Mouse (Mus musculus) thymus, postnatal 10 days (tissue): Measurements from ENCODE around the gene Gnb1.
"Not testable (repeated sequence)": the region's sequence is repeated elsewhere in the genome, so short reads cannot be mapped to it uniquely, and the experiment has no call there.

Experiments
- DNase-seq, 2 experiments: peaks; one replicate each; pipeline ENCODE4 v3.0.0; 2021; ENCODE audit warnings: low spot score in 2 of 2

Gene Gnb1

DNA sequence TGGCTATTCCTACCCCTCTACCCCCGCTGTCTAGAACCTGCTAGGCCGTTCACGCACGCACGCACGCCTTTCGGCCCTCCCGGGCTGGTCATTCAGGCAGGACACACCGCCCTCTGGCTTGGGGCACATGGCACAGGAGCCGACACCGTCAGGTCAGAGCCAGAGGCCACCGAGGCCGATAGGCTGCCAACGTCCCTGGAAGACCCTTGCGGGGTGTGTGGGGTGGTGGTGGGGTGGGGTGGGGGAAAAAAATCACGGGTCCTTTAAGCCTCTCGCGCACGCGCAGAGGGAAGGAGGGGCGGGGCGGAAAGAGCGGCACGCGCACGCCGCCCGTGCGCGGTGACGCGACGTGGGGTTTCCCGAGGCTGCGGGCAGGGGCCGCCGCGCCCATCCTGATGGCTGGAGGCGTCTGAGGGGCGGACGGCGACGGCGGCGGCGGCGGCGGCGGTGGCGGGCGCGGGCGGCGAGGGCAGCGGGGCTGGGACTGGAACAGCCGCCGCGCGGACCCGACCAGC lies at the start of gene Gnb1:
Gene Gnb1 (plus strand): TSS at position 372 of the 515 bp plus-strand sequence.
- DNase-seq: peak; percentile 84 to 98

- DNase-seq: no peak
Observed at GRCm38 (mm10) chr4:155442808-155443207, 48.4 kb upstream of the Gnb1 start.

DNA sequence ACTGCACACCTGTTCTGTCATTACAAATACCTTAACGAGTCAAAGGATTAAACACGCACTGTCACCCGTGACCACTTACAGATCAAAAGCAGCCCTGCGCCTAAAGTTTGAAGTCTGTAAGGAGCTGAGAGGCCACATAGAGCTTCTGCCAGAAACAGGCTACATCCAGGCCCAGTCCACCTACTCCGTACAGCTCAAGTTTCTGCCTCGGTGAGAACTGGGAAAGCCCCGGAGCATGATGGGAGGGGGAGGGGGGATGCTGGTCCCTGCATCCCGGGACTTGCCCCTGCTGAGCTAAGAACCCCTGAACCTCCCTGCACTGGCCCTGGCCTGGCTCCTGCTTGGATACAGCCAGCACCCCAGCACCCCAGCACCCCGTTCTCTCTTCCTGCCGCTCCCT lies 39.6 kb upstream of the Gnb1 start:
- DNase-seq: no peak

- DNase-seq: no peak
Observed at GRCm38 (mm10) chr4:155458575-155458974, 32.6 kb upstream of the Gnb1 start.

- no peak for DNase-seq
Observed at GRCm38 (mm10) chr4:155463050-155463449, 28.1 kb upstream of the Gnb1 start.

DNA sequence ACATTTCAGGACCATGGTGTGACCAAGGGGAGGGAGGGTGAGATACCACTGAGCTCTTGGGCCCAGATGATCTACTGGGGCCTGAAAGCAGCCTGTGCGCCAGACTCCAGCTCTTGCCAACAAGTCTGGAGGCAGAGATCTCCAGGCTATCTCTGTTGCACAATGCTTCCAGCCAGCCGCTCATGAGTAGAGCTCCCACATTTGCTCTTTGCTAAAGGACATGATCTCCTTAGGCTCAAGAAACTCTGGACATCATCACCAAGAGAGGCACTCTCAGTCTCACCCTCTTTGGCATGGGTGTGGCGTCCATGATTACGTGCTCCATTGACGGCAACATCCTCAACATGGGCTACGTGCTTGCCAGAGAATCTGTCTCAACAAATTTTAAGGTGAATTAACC lies 27.6 kb upstream of the Gnb1 start:
- DNase-seq: no peak

DNA sequence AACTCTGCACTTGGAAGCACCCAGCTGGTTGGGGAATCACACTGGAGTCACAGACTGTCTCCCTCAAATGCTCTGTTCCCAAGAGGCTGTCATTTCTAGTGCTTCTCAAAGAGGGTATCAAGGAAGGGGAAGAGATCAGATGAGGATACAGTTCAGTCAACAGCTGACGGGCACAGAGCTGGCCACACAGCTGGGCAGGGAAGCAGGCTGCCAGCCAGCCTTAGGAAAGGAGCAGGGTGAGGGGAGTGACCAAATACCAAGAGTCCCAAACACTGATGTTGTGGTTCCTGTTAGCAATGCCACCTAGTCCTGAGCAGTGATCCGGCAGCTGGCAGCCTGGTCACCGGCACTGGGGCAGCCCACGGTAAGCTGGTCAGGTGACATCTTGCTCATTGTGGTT lies 27.1 kb upstream of the Gnb1 start:
- DNase-seq: no peak

DNA sequence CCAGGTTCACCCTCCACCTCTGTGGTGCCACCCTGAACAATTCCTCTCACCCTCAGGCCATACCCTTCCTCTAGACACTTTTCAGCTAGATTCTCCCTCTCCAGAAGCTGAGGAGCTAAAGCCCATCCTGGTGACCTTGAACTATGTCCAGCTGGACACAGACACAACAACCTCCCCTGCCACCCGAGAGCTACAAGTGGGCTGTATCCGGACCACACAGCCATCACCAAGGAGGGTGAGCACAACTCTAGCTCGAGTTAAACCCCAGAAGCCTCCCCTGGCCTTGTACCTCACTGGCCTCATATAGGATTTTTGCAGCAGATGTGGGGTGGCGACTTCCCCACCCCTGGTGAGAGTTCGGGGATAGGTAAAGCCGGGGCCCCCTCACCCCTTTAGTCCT lies 25.6 kb upstream of the Gnb1 start:
- DNase-seq: no peak

GRCm38 (mm10) chr4:155466080-155466479 lies 25.1 kb upstream of the Gnb1 start:
- no peak for DNase-seq

DNA sequence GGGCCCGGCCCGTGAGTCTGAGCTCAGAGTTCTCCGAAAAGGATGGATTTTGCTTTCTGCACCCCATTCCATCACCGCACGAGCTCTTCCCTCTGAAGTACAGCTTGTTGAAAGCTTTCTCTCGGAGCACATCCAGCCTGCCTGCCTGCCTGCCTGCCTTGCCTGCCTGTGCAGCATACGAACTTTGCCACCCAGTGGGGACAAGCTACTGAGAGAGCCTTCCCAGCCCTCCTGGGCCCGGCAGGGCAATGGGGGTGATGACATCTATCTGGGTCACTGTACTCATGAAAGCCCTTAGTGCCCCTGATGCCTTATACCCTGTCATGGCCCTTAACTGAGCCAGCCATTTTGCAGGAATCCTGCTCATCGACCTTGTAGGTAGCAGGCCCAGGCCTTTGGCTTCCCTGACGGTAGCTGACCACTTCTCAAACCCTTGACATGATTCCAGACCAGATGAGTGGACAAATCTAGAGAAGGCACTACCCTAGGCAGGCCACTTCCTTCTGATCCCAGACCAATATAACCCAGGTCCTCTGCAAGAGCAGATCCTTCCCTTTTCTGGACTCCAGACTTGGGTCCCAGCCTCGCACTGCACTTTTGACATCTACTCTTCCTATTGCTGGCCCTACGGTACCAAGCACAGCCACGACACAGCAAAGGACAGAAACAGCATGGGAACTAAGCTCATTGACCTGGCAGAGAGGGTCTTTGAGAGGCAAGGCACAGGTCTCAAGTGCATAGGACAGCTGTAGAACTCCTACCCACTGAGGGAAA lies 23.7 kb upstream of the Gnb1 start:
- no peak for DNase-seq

GRCm38 (mm10) chr4:155468952-155469351 lies 22.2 kb upstream of the Gnb1 start, which contains the start of gene Tmem52:
Gene Tmem52 (plus strand): TSS chr4:155469114.
- DNase-seq: no peak

DNA sequence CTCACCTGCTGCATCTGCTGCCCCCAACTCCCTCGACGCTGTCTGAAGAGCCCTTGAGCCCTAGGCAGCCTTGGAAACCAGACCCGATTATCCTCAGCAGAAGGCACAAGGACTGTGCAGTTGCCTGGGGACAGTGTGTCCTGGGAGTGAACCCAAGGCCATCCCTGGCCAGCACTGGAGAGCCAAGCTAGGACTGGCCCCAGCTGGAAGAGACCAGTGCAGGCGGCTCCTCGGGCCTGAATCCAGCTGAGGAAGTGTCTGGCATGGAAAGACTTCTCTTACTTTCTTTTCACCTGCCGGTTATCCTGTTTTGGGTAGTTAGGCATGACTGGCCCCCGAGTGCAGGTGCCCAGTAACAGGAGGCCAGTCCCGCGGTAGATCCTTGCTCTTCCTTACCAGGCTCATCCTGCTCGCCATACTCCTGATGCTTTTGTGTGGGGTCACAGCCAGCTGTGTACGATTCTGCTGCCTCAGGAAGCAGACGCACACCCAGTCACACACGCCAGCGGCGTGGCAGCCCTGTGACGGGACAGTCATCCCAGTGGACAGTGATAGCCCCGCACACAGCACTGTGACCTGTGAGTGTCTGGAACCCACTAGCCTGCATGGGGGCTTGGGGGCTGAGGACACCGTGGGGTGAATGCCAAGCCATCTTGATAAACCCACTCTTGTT lies 21.4 kb upstream of the Gnb1 start:
- no peak for DNase-seq

GRCm38 (mm10) chr4:155470263-155470953 lies 20.8 kb upstream of the Gnb1 start:
- no peak for DNase-seq

- no peak for DNase-seq
Observed at GRCm38 (mm10) chr4:155470997-155471396, 20.2 kb upstream of the Gnb1 start.

GRCm38 (mm10) chr4:155471406-155471805 lies 19.8 kb upstream of the Gnb1 start:
- no peak for DNase-seq

GRCm38 (mm10) chr4:155472716-155473290 lies 18.4 kb upstream of the Gnb1 start:
- DNase-seq: no peak

DNA sequence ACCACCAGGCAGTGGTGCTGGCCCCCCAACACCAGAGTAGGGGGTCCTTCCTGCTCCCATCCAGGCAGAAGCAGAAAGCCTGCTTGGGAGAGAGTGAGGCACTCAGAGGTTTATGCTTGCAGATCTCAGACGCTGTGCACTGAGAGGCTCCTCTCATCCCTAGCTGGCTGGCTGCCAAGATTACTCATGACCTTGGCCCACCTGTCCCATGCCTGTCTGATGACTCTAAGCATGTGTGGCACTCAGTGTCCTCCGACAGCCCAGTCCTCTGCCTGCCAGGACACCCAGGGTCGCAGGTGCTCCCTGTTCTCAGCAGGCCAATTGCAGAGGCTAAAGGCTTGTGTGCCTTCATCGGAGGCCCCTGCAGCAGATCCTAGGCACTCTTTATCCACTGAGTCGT lies 17.8 kb upstream of the Gnb1 start:
- DNase-seq: no peak

DNA sequence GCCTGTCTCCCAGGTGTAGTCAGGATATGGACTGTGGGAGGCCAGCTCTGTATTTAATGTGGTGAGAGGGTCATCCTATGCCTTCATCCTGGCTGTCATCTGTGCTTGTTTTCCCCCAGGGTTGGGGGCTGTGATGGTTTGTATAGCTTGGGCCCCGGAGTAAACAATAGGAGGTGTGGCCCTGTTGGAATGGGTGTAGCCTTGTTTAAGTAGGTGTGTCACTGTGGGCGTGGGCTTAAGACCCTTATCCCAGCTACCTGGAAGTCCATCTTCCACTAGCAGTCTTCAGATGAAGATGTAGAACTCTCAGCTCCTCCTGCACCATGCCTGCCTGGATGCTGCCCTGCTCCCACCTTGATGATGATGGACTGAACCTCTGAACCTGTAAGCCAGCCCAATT lies 17.4 kb upstream of the Gnb1 start:
- DNase-seq: not testable (repeated sequence)

GRCm38 (mm10) chr4:155481381-155482124 lies 9.6 kb upstream of the Gnb1 start:
- DNase-seq: peak; percentile 54 to 85

GRCm38 (mm10) chr4:155482125-155482480 lies 9.1 kb upstream of the Gnb1 start:
- no peak for DNase-seq

DNA sequence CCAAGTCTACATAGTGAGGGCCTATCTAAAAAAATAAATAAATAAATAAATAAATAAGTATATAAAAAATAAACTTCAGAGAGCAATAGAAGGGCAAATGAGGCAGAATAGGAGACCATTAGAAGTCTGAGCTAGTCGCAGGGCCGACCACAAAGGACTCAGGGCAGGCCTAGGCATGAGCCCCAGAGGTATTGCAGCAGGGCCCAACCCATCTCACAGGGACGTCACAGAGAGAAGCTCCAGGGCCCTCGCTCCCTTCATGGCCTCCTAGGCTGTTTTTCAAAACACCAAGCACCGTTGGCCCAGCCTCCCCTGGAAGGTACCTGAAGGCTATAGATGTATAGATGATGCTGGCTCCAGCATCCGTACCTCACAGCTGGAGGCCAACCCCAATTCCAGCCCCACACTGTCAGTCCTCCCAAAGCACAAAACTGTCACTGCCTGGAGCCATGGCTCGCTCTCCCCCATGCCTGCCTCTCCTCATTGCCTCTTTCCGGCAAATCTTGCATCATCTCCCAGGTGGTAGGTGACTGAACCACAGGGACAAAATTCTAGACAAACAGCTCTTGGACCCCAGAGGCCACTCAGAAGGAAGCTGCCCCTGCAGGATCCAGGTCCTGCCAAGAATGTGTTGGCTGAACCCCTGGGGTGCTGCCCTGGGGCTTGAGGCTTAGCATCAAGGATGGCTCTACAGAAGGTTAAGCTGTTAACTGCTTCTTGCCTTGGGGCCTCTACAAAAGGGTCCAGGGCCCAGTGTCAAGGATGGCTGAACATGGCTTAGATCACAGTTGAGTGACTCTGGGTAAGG lies 8.2 kb upstream of the Gnb1 start:
- DNase-seq: no peak
